Mouse (Mus musculus) B cell, adult 67 days (primary cell): ENCODE data around the gene Ugt2a3. TPM values are rescaled to one million over a fixed set of nuclear protein-coding genes. Genes with fewer than 3 reads are reported as not detected.

ENCODE experiments used
- total RNA-seq, 2 experiments: library from RNA; stranded (reverse); gene quantifications; 4 replicates each; pipeline ENCODE4 v1.2.4; 2023

Ugt2a3 gene
- total RNA-seq = not detected

GRCm38 (mm10) chr5:87336961-87337697, at the start of gene Ugt2a3:
Gene Ugt2a3 (minus strand): TSS chr5:87337195.

Other genes with a start within 250 kb of the Ugt2a3 start
- gene Ugt2b36, start 244.6 kb downstream of the Ugt2a3 start, total RNA-seq = not detected
- gene Ugt2b5, start 196.9 kb downstream of the Ugt2a3 start, total RNA-seq = not detected
- not detected for gene Ugt2b37, start 82.4 kb downstream of the Ugt2a3 start, total RNA-seq
- gene Ugt2b38, start 87.0 kb upstream of the Ugt2a3 start, total RNA-seq = not detected
- not detected for gene Ugt2a2, start 145.1 kb upstream of the Ugt2a3 start, total RNA-seq
- not detected for gene Gm43638, start 149.6 kb upstream of the Ugt2a3 start, total RNA-seq
- not detected for gene Ugt2a1, start 153.7 kb upstream of the Ugt2a3 start, total RNA-seq
- gene Sult1b1, start 201.0 kb upstream of the Ugt2a3 start, total RNA-seq = not detected
- not detected for gene Sult1d1, start 231.8 kb upstream of the Ugt2a3 start, total RNA-seq